Mouse (Mus musculus): Measurements from ENCODE around the gene Aebp1. TPM values are rescaled to one million over a fixed set of nuclear protein-coding genes. Genes with fewer than 3 reads are reported as not detected.

Aebp1 gene
- polyA plus RNA-seq (2016; fragmentation: Nextera tagmentation; extraction: Ambion mirVana): 12.5 and 24.3 TPM in 2 replicates

- H3K9me3 ChIP-seq: 0 out of 2 replicates have a peak, but pooled peaks cover 9% of the 10 kb centered on the region
- peak within 1 kb of the TSS; percentile 80 for H3K27ac ChIP-seq
- peak; percentile 43 for DNase-seq (ENCODE audit: low spot score)
- H3K4me3 ChIP-seq: peak within 1 kb of the TSS; percentile 51
- WGBS: 4% methylated on average over 59 of the region's 59 CpGs
- no peaks in the 10 kb centered on the region for H3K36me3 ChIP-seq
- peaks cover 24% of the 10 kb centered on the region for H3K4me1 ChIP-seq (replicated peaks)
- peaks cover 48% of the 10 kb centered on the region for H3K27me3 ChIP-seq (ENCODE audit: insufficient read depth, poor library complexity, severe bottlenecking)
These were observed at the start of gene Aebp1 for GRCm38 (mm10) chr11:5861678-5862393. TSS of gene Aebp1 (plus strand) at chr11:5861947.

GRCm38 (mm10) chr11:5813381-5813780 is 48.4 kb upstream of the Aebp1 start:
- Histone ChIP-seq H3K4me1 (replicated peaks) (no peaks in the 10 kb centered on the region), H3K27me3 (ENCODE audit: insufficient read depth, poor library complexity, severe bottlenecking) (no peaks in the 10 kb centered on the region), H3K27ac (no peak overlapping the region), H3K36me3 (no peaks in the 10 kb centered on the region), H3K9me3 (0 out of 2 replicates have a peak, but pooled peaks cover 6% of the 10 kb centered on the region), H3K4me3 (no peak overlapping the region)
- DNase-seq (ENCODE audit: low spot score): no peak
- 79% methylated on average over 10 of the region's 10 CpGs for WGBS

- H3K4me3 ChIP-seq: no peak overlapping the region
- no peaks in the 10 kb centered on the region for H3K4me1 ChIP-seq (replicated peaks)
- no peak overlapping the region for H3K27ac ChIP-seq
- no peaks in the 10 kb centered on the region for H3K36me3 ChIP-seq
- H3K27me3 ChIP-seq (ENCODE audit: insufficient read depth, poor library complexity, severe bottlenecking): no peaks in the 10 kb centered on the region
- 62% methylated on average over 2 of the region's 2 CpGs for WGBS
- no peaks in the 10 kb centered on the region for H3K9me3 ChIP-seq
- no peak for DNase-seq (ENCODE audit: low spot score)
These were observed 42.5 kb upstream of the Aebp1 start for GRCm38 (mm10) chr11:5819223-5819622.

DNA sequence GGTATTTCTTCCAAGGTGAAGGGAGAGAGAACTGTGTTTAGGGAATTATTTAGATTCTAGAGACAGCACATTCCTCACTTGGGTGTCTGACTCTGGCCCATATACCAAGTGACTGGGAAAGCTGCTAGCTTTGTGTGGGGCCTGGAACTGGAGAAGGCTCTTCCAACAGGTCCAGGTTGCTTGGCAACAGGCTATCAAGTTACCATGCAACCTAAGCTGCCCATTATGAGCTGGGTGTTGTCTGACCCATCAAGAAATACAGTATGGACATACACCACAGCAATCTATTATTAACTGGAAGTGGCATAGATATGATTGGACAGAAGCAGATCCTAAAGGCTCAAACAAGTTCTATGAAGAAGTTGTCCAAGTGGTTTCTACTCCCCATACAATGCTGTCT is 36.3 kb upstream of the Aebp1 start:
- peaks cover 29% of the 10 kb centered on the region for H3K36me3 ChIP-seq
- DNase-seq (ENCODE audit: low spot score): no peak
- no peaks in the 10 kb centered on the region for H3K9me3 ChIP-seq
- no peak overlapping the region for H3K27ac ChIP-seq
- no peaks in the 10 kb centered on the region for H3K27me3 ChIP-seq (ENCODE audit: insufficient read depth, poor library complexity, severe bottlenecking)
- H3K4me3 ChIP-seq: no peak overlapping the region
- no peaks in the 10 kb centered on the region for H3K4me1 ChIP-seq (replicated peaks)

- 92% methylated on average over 5 of the region's 5 CpGs for WGBS
- no peak for DNase-seq (ENCODE audit: low spot score)
- Histone ChIP-seq H3K4me3 (no peak overlapping the region), H3K27ac (no peak overlapping the region), H3K4me1 (replicated peaks) (no peaks in the 10 kb centered on the region), H3K36me3 (peaks cover 54% of the 10 kb centered on the region), H3K27me3 (ENCODE audit: insufficient read depth, poor library complexity, severe bottlenecking) (no peaks in the 10 kb centered on the region), H3K9me3 (no peaks in the 10 kb centered on the region)
These were observed 33.8 kb upstream of the Aebp1 start for GRCm38 (mm10) chr11:5827931-5828330.

DNA sequence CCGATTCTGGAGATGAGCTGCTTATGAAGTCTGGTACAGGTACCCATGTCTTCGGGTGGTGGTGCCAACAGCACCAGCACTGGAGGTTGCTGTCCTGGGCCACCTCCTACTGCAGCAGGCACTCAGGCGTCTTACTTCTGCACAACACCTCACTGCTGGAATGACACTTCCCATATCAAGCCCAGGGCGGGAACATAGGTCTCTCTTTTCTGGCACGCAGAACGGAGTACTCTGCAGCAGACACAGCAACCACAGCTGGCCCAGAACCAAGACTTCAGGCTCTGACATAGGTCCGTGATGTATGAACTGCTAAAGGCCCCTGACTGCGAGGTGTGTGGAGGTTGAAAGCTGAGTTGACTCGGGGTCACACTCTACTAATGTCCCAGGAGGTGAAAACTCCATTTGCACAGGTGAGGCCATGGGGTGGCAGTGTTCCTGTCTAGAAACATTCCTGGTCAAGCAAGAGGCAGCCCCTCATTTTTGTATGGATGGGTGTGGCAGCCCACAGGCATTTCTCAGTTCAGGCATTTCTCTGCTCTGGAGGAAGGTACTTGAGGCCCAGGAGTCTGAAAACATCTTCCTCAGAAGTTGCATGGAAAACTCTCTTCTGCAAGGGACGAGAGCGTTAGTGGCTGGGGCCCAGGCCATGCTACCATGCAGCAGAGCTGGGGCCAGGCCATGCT is 33.1 kb upstream of the Aebp1 start:
- DNase-seq (ENCODE audit: low spot score): no peak
- peaks cover 60% of the 10 kb centered on the region for H3K36me3 ChIP-seq
- WGBS: 91% methylated on average over 11 of the region's 11 CpGs

GRCm38 (mm10) chr11:5829327-5829726 is 32.4 kb upstream of the Aebp1 start:
- no peaks in the 10 kb centered on the region for H3K9me3 ChIP-seq
- WGBS: 95% methylated on average over 12 of the region's 12 CpGs
- H3K27me3 ChIP-seq (ENCODE audit: insufficient read depth, poor library complexity, severe bottlenecking): no peaks in the 10 kb centered on the region
- no peaks in the 10 kb centered on the region for H3K4me1 ChIP-seq (replicated peaks)
- H3K27ac ChIP-seq: no peak overlapping the region
- no peak overlapping the region for H3K4me3 ChIP-seq
- DNase-seq (ENCODE audit: low spot score): no peak
- peaks cover 67% of the 10 kb centered on the region for H3K36me3 ChIP-seq

More for the DNA sequence above, 33.1 kb upstream of the Aebp1 start:
- Histone ChIP-seq H3K4me3 (no peak overlapping the region), H3K4me1 (replicated peaks) (no peaks in the 10 kb centered on the region), H3K27me3 (ENCODE audit: insufficient read depth, poor library complexity, severe bottlenecking) (no peaks in the 10 kb centered on the region), H3K9me3 (no peaks in the 10 kb centered on the region), H3K27ac (no peak overlapping the region)

GRCm38 (mm10) chr11:5834506-5834905 is 27.2 kb upstream of the Aebp1 start:
- peaks cover 55% of the 10 kb centered on the region for H3K36me3 ChIP-seq
- H3K9me3 ChIP-seq: no peaks in the 10 kb centered on the region

GRCm38 (mm10) chr11:5835057-5835456 is 26.7 kb upstream of the Aebp1 start:
- DNase-seq (ENCODE audit: low spot score): no peak
- Histone ChIP-seq H3K4me1 (replicated peaks) (peaks cover 15% of the 10 kb centered on the region), H3K27ac (no peak overlapping the region), H3K9me3 (no peaks in the 10 kb centered on the region), H3K27me3 (ENCODE audit: insufficient read depth, poor library complexity, severe bottlenecking) (no peaks in the 10 kb centered on the region), H3K36me3 (peaks cover 49% of the 10 kb centered on the region), H3K4me3 (no peak overlapping the region)
- 89% methylated on average over 7 of the region's 7 CpGs for WGBS

More at GRCm38 (mm10) chr11:5834506-5834905, 27.2 kb upstream of the Aebp1 start:
- H3K4me1 ChIP-seq (replicated peaks): peaks cover 15% of the 10 kb centered on the region
- H3K27me3 ChIP-seq (ENCODE audit: insufficient read depth, poor library complexity, severe bottlenecking): no peaks in the 10 kb centered on the region
- no peak overlapping the region; the same call in 1 of the 2 replicates for H3K4me3 ChIP-seq
- WGBS: 85% methylated on average over 9 of the region's 9 CpGs
- no peak overlapping the region for H3K27ac ChIP-seq
- no peak for DNase-seq (ENCODE audit: low spot score)

DNA sequence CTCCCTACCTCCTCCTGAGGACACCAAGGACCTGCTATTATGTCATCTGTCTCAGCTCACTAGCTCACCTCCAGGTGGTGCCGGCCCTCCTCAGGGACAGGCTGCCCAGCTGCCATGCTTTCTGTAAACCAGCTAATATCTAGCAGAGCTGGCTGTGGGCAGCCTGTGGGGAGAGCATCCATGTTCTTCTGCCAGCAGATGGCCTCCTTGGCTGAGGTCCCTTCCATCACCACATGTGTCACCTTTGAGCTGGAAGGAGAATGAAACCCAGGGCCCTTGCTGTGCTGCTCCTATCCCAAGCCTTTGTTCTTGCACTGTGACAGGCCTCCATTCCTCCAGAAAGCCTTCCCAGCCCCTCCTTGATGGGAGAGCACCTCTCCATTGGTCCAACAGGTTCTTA is 25.6 kb upstream of the Aebp1 start:
- H3K4me3 ChIP-seq: no peak overlapping the region

DNA sequence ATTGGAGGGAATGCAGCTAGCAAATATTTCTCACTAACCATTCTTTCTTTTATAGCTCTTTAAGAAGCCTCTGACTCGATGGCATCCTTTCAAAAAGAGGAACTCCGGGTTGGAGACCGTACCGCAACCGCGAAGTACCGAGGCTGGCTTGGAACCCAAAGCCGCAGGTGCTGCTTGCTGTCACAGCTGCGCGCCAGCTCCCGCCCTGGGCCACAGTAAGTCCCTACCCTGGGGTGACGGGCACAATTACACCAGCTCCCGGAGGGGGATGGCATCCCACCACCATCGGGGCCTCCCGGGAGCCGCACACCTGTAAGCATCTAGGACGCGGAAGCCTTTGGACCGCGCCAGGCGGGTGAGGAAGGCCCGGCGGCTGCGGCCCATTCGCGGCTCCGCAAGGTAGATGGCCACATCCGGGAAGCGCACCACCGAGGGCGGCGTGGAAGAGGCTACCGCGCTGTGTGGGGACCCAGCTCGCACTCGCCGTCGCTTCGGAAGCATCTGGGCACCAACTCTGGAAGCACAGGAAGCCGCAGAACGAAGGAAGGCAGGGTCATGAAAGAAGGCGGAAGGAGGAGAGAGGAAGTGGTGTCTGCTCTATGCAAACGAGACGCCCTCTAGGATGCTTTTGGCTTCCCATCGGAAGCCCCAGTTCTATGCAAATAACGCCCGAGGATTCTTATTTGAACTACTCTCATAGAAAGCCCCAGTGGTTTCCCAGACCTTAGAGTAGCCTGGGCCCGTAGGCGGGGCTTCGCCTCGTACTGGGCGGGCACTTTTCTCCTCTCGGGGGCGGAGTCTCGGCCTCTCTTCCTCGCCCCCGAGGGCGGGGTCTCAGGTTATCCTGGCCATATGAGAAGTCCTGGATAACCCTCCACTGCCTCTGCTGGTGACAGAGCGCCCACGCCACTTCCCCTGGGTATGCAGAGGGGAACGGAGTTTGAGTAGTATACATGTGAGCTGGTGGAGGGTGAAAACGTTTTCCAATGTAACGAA is 24.2 kb upstream of the Aebp1 start, which contains the start of gene Polm:
Polm (minus strand) TSS at position 766 of the 996 bp plus-strand sequence.
- Histone ChIP-seq H3K4me1 (replicated peaks) (peaks cover 15% of the 10 kb centered on the region), H3K36me3 (peaks cover 25% of the 10 kb centered on the region), H3K4me3 (peak within 1 kb of the TSS; percentile 68), H3K27me3 (ENCODE audit: insufficient read depth, poor library complexity, severe bottlenecking) (no peaks in the 10 kb centered on the region), H3K27ac (peak within 1 kb of the TSS; percentile 88), H3K9me3 (no peaks in the 10 kb centered on the region)
- under 1% methylated on average over 63 of the region's 63 CpGs for WGBS
- peak; percentile 93 for DNase-seq (ENCODE audit: low spot score)

More for the DNA sequence above, 25.6 kb upstream of the Aebp1 start:
- H3K27me3 ChIP-seq (ENCODE audit: insufficient read depth, poor library complexity, severe bottlenecking): no peaks in the 10 kb centered on the region
- H3K36me3 ChIP-seq: peaks cover 40% of the 10 kb centered on the region
- H3K9me3 ChIP-seq: no peaks in the 10 kb centered on the region
- peak; percentile 15 for DNase-seq (ENCODE audit: low spot score)
- peaks cover 15% of the 10 kb centered on the region for H3K4me1 ChIP-seq (replicated peaks)
- WGBS: 50% methylated on average over 1 of the region's 1 CpGs
- H3K27ac ChIP-seq: no peak overlapping the region

- no peak overlapping the region for H3K27ac ChIP-seq
- H3K36me3 ChIP-seq: peaks cover under 1% of the 10 kb centered on the region; the same call in 1 of the 2 replicates
- no peak for DNase-seq (ENCODE audit: low spot score)
- H3K4me1 ChIP-seq (replicated peaks): peaks cover 15% of the 10 kb centered on the region
- H3K4me3 ChIP-seq: no peak overlapping the region
- no peaks in the 10 kb centered on the region for H3K27me3 ChIP-seq (ENCODE audit: insufficient read depth, poor library complexity, severe bottlenecking)
- 0 out of 2 replicates have a peak, but pooled peaks cover 5% of the 10 kb centered on the region for H3K9me3 ChIP-seq
- 84% methylated on average over 7 of the region's 7 CpGs for WGBS
These were observed 21.4 kb upstream of the Aebp1 start for GRCm38 (mm10) chr11:5840346-5840745.
